Mouse (Mus musculus) heart, embryonic 12.5 days (tissue): ENCODE measurements around the gene Ppcs. TPM values are rescaled to one million over a fixed set of nuclear protein-coding genes. Genes with fewer than 3 reads are reported as not detected.
A peak's percentile ranks its signal among the peaks of the same experiment; 100 is the strongest.

Source experiments
- ATAC-seq: fragments of 200-750 bp; cut with Nextera tagmentation; 2 replicates; pipeline ENCODE4 v1.8.0; 2017; ENCODE audit warnings: moderate TSS enrichment, moderate library complexity; ENCODE audit not compliant: insufficient number of reproducible peaks, low FRiP score
- H3K27ac ChIP-seq: fragments of 300-500 bp; sonication (generic); 2 replicates; pipeline ENCODE4 v1.5.1; 2016; ENCODE audit warnings: mild to moderate bottlenecking, moderate library complexity; ENCODE audit not compliant: poor library complexity, severe bottlenecking
- H3K27me3 ChIP-seq: fragments of 300-500 bp; sonication (generic); replicated peaks from 2 replicates; pipeline ENCODE4 v1.6.1; 2016; ENCODE audit warnings: mild to moderate bottlenecking, moderate library complexity
- H3K36me3 ChIP-seq: fragments of 300-500 bp; sonication (generic); 2 replicates; pipeline ENCODE4 v1.6.1; 2016; ENCODE audit warnings: mild to moderate bottlenecking, moderate library complexity
- H3K4me1 ChIP-seq: fragments of 300-500 bp; sonication (generic); replicated peaks from 2 replicates; pipeline ENCODE4 v1.6.1; 2016; ENCODE audit warnings: mild to moderate bottlenecking
- H3K4me2 ChIP-seq: fragments of 300-500 bp; sonication (generic); 2 replicates; pipeline ENCODE4 v1.6.1; 2016; ENCODE audit warnings: mild to moderate bottlenecking, moderate library complexity
- H3K4me3 ChIP-seq: fragments of 300-500 bp; sonication (generic); 2 replicates; pipeline ENCODE4 v1.5.1; 2016; ENCODE audit warnings: mild to moderate bottlenecking
- H3K9ac ChIP-seq: fragments of 300-500 bp; sonication (generic); 2 replicates; pipeline ENCODE4 v1.6.1; 2016; ENCODE audit warnings: mild to moderate bottlenecking, moderate library complexity
- H3K9me3 ChIP-seq: fragments of 300-500 bp; sonication (generic); replicated peaks from 2 replicates; pipeline ENCODE4 v1.6.1; 2016; ENCODE audit warnings: mild to moderate bottlenecking, moderate library complexity
- WGBS: fragments of 180-500 bp; shearing (Covaris S2); methylation state at CpG from one replicate; pipeline ENCODE4 v1.1.7; 2016; 5-methylcytosine and 5-hydroxymethylcytosine counted together
- polyA plus RNA-seq: library from polyadenylated mRNA; unstranded; fragments of >200 nt; fragmentation: Nextera tagmentation; extraction: Ambion mirVana; gene quantifications from 2 replicates; pipeline ENCODE4 v1.2.1, GENCODE M21; 2016

Gene Ppcs
- polyA plus RNA-seq, 1 experiment from 2014 or later, result 26.3 TPM

- WGBS, result 62% methylated on average over 7 of the region's 7 CpGs
- ATAC-seq, result no peak
- no peak overlapping the region for H3K4me2 ChIP-seq
- no peak overlapping the region for H3K4me3 ChIP-seq
- no peaks in the 10 kb centered on the region for H3K9me3 ChIP-seq
- H3K4me1 ChIP-seq, result peaks cover 14% of the 10 kb centered on the region
- H3K27me3 ChIP-seq, result no peaks in the 10 kb centered on the region; the same call in 1 of the 2 replicates
- no peaks in the 10 kb centered on the region for H3K36me3 ChIP-seq
- H3K27ac ChIP-seq, result no peak overlapping the region
- no peak overlapping the region for H3K9ac ChIP-seq
Observed at GRCm38 (mm10) chr4:119450436-119450835, 28.2 kb upstream of the Ppcs start.

- WGBS, result 66% methylated on average over 3 of the region's 3 CpGs
- H3K27me3 ChIP-seq, result no peaks in the 10 kb centered on the region; the same call in 1 of the 2 replicates
Observed at GRCm38 (mm10) chr4:119447786-119448185, 25.6 kb upstream of the Ppcs start.

GRCm38 (mm10) chr4:119447261-119447660 is 25.0 kb upstream of the Ppcs start:
- Histone ChIP-seq H3K36me3 (no peaks in the 10 kb centered on the region), H3K9me3 (no peaks in the 10 kb centered on the region), H3K9ac (no peak overlapping the region), H3K27me3 (no peaks in the 10 kb centered on the region; the same call in 1 of the 2 replicates), H3K4me1 (peaks cover 6% of the 10 kb centered on the region), H3K4me3 (no peak overlapping the region), H3K4me2 (no peak overlapping the region), H3K27ac (no peak overlapping the region)
- ATAC-seq, result no peak
- 92% methylated on average over 6 of the region's 6 CpGs for WGBS

More at GRCm38 (mm10) chr4:119447786-119448185, 25.6 kb upstream of the Ppcs start:
- Histone ChIP-seq H3K9ac (no peak overlapping the region), H3K4me3 (no peak overlapping the region), H3K4me2 (no peak overlapping the region), H3K9me3 (no peaks in the 10 kb centered on the region), H3K36me3 (no peaks in the 10 kb centered on the region), H3K4me1 (peaks cover 5% of the 10 kb centered on the region), H3K27ac (no peak overlapping the region)
- no peak for ATAC-seq

- H3K9ac ChIP-seq, result no peak overlapping the region
- no peak overlapping the region for H3K4me3 ChIP-seq
Observed at GRCm38 (mm10) chr4:119442539-119442938, 20.3 kb upstream of the Ppcs start.

GRCm38 (mm10) chr4:119441836-119442235 is 19.6 kb upstream of the Ppcs start:
- Histone ChIP-seq H3K4me2 (no peak overlapping the region), H3K9ac (no peak overlapping the region), H3K27me3 (no peaks in the 10 kb centered on the region; the same call in 1 of the 2 replicates), H3K27ac (no peak overlapping the region), H3K36me3 (no peaks in the 10 kb centered on the region), H3K4me1 (peaks cover 6% of the 10 kb centered on the region), H3K9me3 (peaks cover 3% of the 10 kb centered on the region; the same call in 1 of the 2 replicates), H3K4me3 (no peak overlapping the region)
- 79% methylated on average over 4 of the region's 4 CpGs for WGBS
- no peak for ATAC-seq

More at GRCm38 (mm10) chr4:119442539-119442938, 20.3 kb upstream of the Ppcs start:
- Histone ChIP-seq H3K27me3 (no peaks in the 10 kb centered on the region; the same call in 1 of the 2 replicates), H3K4me1 (peaks cover 6% of the 10 kb centered on the region), H3K27ac (no peak overlapping the region), H3K4me2 (no peak overlapping the region), H3K9me3 (no peaks in the 10 kb centered on the region; the same call in 1 of the 2 replicates), H3K36me3 (no peaks in the 10 kb centered on the region)
- 36% methylated on average over 6 of the region's 6 CpGs for WGBS
- no peak for ATAC-seq

- peaks cover 9% of the 10 kb centered on the region for H3K9me3 ChIP-seq
- H3K27me3 ChIP-seq, result no peaks in the 10 kb centered on the region
- H3K27ac ChIP-seq, result no peak overlapping the region
- ATAC-seq, result no peak
- H3K4me2 ChIP-seq, result no peak overlapping the region
- no peak overlapping the region for H3K9ac ChIP-seq
- no peaks in the 10 kb centered on the region for H3K36me3 ChIP-seq
- H3K4me1 ChIP-seq, result peaks cover 6% of the 10 kb centered on the region
- H3K4me3 ChIP-seq, result no peak overlapping the region
- 84% methylated on average over 2 of the region's 2 CpGs for WGBS
Observed at GRCm38 (mm10) chr4:119437936-119438335, 15.7 kb upstream of the Ppcs start.

- H3K27ac ChIP-seq, result no peak overlapping the region
- no peaks in the 10 kb centered on the region for H3K27me3 ChIP-seq
- no peak for ATAC-seq
- no peak overlapping the region for H3K4me2 ChIP-seq
- peaks cover 1% of the 10 kb centered on the region; the same call in 1 of the 2 replicates for H3K9me3 ChIP-seq
- no peak overlapping the region for H3K4me3 ChIP-seq
- 26% methylated on average over 5 of the region's 5 CpGs for WGBS
- H3K9ac ChIP-seq, result no peak overlapping the region
- no peaks in the 10 kb centered on the region for H3K4me1 ChIP-seq
- no peaks in the 10 kb centered on the region for H3K36me3 ChIP-seq
Observed at GRCm38 (mm10) chr4:119430678-119431077, 8.5 kb upstream of the Ppcs start.

GRCm38 (mm10) chr4:119427680-119428079 is 5.5 kb upstream of the Ppcs start:
- WGBS, result 43% methylated on average over 2 of the region's 2 CpGs
- peaks cover 12% of the 10 kb centered on the region for H3K4me1 ChIP-seq
- no peak overlapping the region for H3K27ac ChIP-seq
- no peaks in the 10 kb centered on the region for H3K36me3 ChIP-seq
- no peak overlapping the region for H3K9ac ChIP-seq
- no peak overlapping the region for H3K4me2 ChIP-seq
- ATAC-seq, result no peak
- no peaks in the 10 kb centered on the region for H3K27me3 ChIP-seq
- H3K9me3 ChIP-seq, result no peaks in the 10 kb centered on the region
- no peak overlapping the region for H3K4me3 ChIP-seq

GRCm38 (mm10) chr4:119425601-119426000 is 3.4 kb upstream of the Ppcs start:
- Histone ChIP-seq H3K9me3 (no peaks in the 10 kb centered on the region), H3K27ac (no peak overlapping the region), H3K36me3 (no peaks in the 10 kb centered on the region), H3K27me3 (no peaks in the 10 kb centered on the region), H3K9ac (no peak overlapping the region), H3K4me1 (peaks cover 22% of the 10 kb centered on the region), H3K4me3 (no peak overlapping the region), H3K4me2 (no peak overlapping the region)
- WGBS, result 45% methylated on average over 2 of the region's 2 CpGs
- ATAC-seq, result no peak

- H3K4me2 ChIP-seq, result no peak overlapping the region
- H3K36me3 ChIP-seq, result no peaks in the 10 kb centered on the region
- no peak overlapping the region for H3K9ac ChIP-seq
- WGBS, result 61% methylated on average over 2 of the region's 2 CpGs
- no peaks in the 10 kb centered on the region for H3K27me3 ChIP-seq
- ATAC-seq, result no peak
- H3K4me1 ChIP-seq, result peaks cover 22% of the 10 kb centered on the region
- no peak overlapping the region for H3K4me3 ChIP-seq
- no peaks in the 10 kb centered on the region for H3K9me3 ChIP-seq
- no peak overlapping the region for H3K27ac ChIP-seq
Observed at GRCm38 (mm10) chr4:119425077-119425476, 2.9 kb upstream of the Ppcs start.

- peaks cover 31% of the 10 kb centered on the region for H3K4me1 ChIP-seq
- H3K27me3 ChIP-seq, result no peaks in the 10 kb centered on the region
- 0% methylated on average over 31 of the region's 31 CpGs for WGBS
- H3K9me3 ChIP-seq, result no peaks in the 10 kb centered on the region
- peak overlapping the region; percentile 92 for H3K27ac ChIP-seq
- peak overlapping the region; percentile 90 for H3K4me3 ChIP-seq
- peak overlapping the region; percentile 87 for H3K9ac ChIP-seq
- peaks cover 9% of the 10 kb centered on the region for H3K36me3 ChIP-seq
- ATAC-seq, result peak; percentile 70
- H3K4me2 ChIP-seq, result peak overlapping the region; percentile 86
Observed at GRCm38 (mm10) chr4:119421921-119422293, 313 bp downstream of the Ppcs start.

GRCm38 (mm10) chr4:119421191-119421590 is 1.0 kb downstream of the Ppcs start:
- Histone ChIP-seq H3K9me3 (no peaks in the 10 kb centered on the region), H3K9ac (peak overlapping the region; percentile 87), H3K36me3 (peaks cover 9% of the 10 kb centered on the region), H3K27me3 (no peaks in the 10 kb centered on the region), H3K27ac (0 out of 2 replicates have a peak overlapping the region, but pooled peaks have one; percentile 92), H3K4me2 (peak overlapping the region; percentile 86), H3K4me3 (peak overlapping the region; percentile 90), H3K4me1 (peaks cover 31% of the 10 kb centered on the region)
- no peak for ATAC-seq
- WGBS, result 39% methylated on average over 3 of the region's 3 CpGs
